Mouse (Mus musculus): ENCODE measurements at regions not wholly inside any gene's neighbourhood (a gene's known extent, or its start where the extent isn't known, plus 50 kb on each side); places are given as distances from the start of the nearest gene placed in this dataset.

DNA sequence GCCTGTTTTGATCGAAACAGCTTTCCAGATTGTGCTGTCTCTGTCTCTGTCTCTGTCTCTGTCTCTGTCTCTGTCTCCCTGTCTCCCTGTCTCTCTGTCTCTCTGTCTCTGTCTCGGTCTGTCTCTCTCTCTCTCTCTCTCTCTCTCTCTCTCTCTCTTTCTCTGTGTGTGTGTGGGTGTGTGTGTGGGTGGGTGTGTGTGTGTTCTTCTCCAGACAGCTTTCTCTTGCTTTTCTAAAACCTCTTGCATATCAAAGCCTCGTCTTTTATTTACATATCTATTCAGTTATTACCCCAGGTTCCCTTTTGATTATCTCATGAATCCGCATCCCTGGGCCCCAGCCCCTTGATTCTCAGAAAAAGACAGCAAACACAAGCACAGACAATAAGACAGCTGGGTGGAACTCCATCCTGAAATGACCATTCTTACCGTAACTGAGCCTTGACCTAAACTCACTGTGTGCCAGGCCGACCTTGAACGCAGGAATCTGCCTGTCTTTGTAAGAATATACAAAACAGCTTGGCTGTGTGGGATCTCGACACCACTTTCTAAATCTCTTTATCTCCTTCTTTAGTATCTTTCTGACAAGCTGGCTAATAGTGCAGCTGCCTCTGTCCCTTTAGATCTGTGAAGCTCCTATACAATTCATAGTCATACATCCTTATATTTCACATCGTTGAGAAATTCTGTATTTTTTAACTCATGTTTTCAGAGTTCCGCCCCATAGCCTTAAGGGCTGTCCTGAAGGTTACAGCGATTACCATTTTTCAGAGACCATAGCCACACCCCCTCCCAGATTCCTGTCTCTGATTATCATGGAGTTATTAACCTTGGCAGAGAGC, 141.3 kb downstream of the Rnd3 start:
- 53% methylated on average over 11 of the region's 11 CpGs for WGBS
- no peaks in the 10 kb centered on the region for H3K9me3 ChIP-seq (ENCODE audit: control insufficient read depth)
- TF ChIP-seq CTCF (IDR thresholded peaks at IDR 0.05; ENCODE audit: low read depth): no peak

DNA sequence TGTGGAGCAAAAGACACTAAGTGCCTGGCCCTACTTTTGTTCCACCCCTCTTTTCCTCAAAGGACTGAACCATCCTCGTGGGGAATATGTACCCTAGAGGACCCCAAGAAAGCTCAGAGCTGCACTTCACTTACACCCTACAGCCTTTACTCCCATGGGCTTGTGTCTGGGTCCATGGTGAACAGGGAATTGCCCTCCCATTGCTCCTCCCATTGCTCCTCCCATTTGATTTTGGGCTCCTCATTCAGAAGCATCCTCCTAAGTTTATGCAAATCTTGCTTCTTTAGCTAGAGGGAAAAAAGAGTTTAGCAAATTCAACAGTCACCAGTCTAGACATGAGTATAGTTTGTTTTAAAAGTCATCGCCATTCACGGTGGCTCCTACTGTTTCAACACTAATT, 142.1 kb downstream of the Rnd3 start:
- 73% methylated on average over 3 of the region's 3 CpGs for WGBS
- no peak overlapping the region for H3K4me2 ChIP-seq (replicated peaks; ENCODE audit: low read depth)
- no peak overlapping the region for H3K9ac ChIP-seq (ENCODE audit: low read depth, low read length)
- H3K4me3 ChIP-seq (ENCODE audit: low read depth, low read length): no peak overlapping the region
- no peaks in the 10 kb centered on the region for H3K9me3 ChIP-seq (ENCODE audit: control insufficient read depth)
- H3K36me3 ChIP-seq (ENCODE audit: control insufficient read depth, insufficient read depth): no peaks in the 10 kb centered on the region; the same call in 1 of the 2 replicates
- 0 out of 2 replicates have a peak, but pooled peaks cover 3% of the 10 kb centered on the region for H3K4me1 ChIP-seq (replicated peaks; ENCODE audit: control insufficient read depth, insufficient read depth, low read length)
- no peak overlapping the region for H3K27ac ChIP-seq (ENCODE audit: low read depth, low read length)
- H3K27me3 ChIP-seq (replicated peaks; ENCODE audit: control insufficient read depth, insufficient read depth, low read length): no peaks in the 10 kb centered on the region
- no peak for ATAC-seq
- no peak for TF ChIP-seq CTCF (IDR thresholded peaks at IDR 0.05; ENCODE audit: low read depth)

More for the DNA sequence above, 141.3 kb downstream of the Rnd3 start:
- H3K4me3 ChIP-seq (ENCODE audit: low read depth, low read length): no peak overlapping the region
- H3K9ac ChIP-seq (ENCODE audit: low read depth, low read length): no peak overlapping the region
- H3K27ac ChIP-seq (ENCODE audit: low read depth, low read length): no peak overlapping the region
- no peak for ATAC-seq
- no peaks in the 10 kb centered on the region; the same call in 1 of the 2 replicates for H3K36me3 ChIP-seq (ENCODE audit: control insufficient read depth, insufficient read depth)
- H3K4me2 ChIP-seq (replicated peaks; ENCODE audit: low read depth): no peak overlapping the region
- H3K4me1 ChIP-seq (replicated peaks; ENCODE audit: control insufficient read depth, insufficient read depth, low read length): 0 out of 2 replicates have a peak, but pooled peaks cover 3% of the 10 kb centered on the region
- no peaks in the 10 kb centered on the region for H3K27me3 ChIP-seq (replicated peaks; ENCODE audit: control insufficient read depth, insufficient read depth, low read length)

DNA sequence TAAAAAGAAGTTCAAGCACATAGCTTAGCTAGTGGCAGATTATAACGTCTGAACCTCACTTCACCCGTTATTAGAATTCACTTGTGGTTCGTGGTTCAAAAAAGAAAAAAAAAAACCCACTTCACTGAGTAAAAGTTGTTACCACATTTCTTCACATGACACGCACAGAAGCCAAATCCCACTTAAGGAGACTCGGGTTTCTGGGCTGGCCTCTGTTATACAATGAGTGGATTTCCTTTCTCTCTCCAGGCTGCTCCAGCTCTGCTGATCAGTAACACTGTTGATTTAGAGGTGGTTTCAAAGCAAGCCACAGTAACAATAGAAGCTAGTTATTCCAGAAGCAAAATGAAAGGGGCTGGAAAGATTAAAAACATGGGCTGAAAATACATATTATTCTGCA, 147.4 kb downstream of the Rnd3 start:
- WGBS: 69% methylated on average over 5 of the region's 5 CpGs
- no peak for ATAC-seq
- TF ChIP-seq CTCF (IDR thresholded peaks at IDR 0.05; ENCODE audit: low read depth): no peak

GRCm38 (mm10) chr2:50983883-50984410, 165.0 kb downstream of the Rnd3 start:
- Histone ChIP-seq H3K4me1 (replicated peaks; ENCODE audit: control insufficient read depth, insufficient read depth, low read length) (no peaks in the 10 kb centered on the region), H3K27me3 (replicated peaks; ENCODE audit: control insufficient read depth, insufficient read depth, low read length) (no peaks in the 10 kb centered on the region), H3K4me3 (ENCODE audit: low read depth, low read length) (no peak overlapping the region), H3K9me3 (ENCODE audit: control insufficient read depth) (no peaks in the 10 kb centered on the region), H3K36me3 (ENCODE audit: control insufficient read depth, insufficient read depth) (no peaks in the 10 kb centered on the region), H3K27ac (ENCODE audit: low read depth, low read length) (no peak overlapping the region), H3K9ac (ENCODE audit: low read depth, low read length) (no peak overlapping the region), H3K4me2 (replicated peaks; ENCODE audit: low read depth) (no peak overlapping the region)
- no peak for ATAC-seq
- no peak for TF ChIP-seq CTCF (IDR thresholded peaks at IDR 0.05; ENCODE audit: low read depth)
- 70% methylated on average over 2 of the region's 2 CpGs for WGBS

More for the DNA sequence above, 147.4 kb downstream of the Rnd3 start:
- Histone ChIP-seq H3K27me3 (replicated peaks; ENCODE audit: control insufficient read depth, insufficient read depth, low read length) (no peaks in the 10 kb centered on the region), H3K9ac (ENCODE audit: low read depth, low read length) (no peak overlapping the region), H3K4me3 (ENCODE audit: low read depth, low read length) (no peak overlapping the region), H3K9me3 (ENCODE audit: control insufficient read depth) (no peaks in the 10 kb centered on the region), H3K27ac (ENCODE audit: low read depth, low read length) (no peak overlapping the region), H3K4me1 (replicated peaks; ENCODE audit: control insufficient read depth, insufficient read depth, low read length) (no peaks in the 10 kb centered on the region), H3K4me2 (replicated peaks; ENCODE audit: low read depth) (no peak overlapping the region), H3K36me3 (ENCODE audit: control insufficient read depth, insufficient read depth) (no peaks in the 10 kb centered on the region)

DNA sequence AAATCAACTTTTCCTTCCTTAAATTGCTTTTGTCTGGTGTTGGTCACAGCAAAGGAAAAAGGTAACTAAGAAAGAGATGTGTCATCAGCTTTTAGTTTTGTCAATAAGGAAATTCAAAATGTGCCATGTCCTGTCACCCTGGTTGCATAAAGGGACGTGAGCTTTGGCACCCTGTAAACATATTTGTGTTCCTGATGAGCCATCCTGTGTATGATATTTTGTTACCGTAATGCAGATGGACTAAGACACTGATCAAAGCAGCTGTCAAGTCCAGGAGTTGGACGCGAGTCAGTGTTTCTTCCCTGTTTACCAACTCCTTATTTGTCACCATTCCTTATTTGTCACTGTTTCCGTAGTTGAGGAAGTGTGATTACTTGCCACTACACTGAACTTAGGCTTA, 166.3 kb downstream of the Rnd3 start:
- no peak overlapping the region for H3K9ac ChIP-seq (ENCODE audit: low read depth, low read length)
- no peak overlapping the region for H3K4me2 ChIP-seq (replicated peaks; ENCODE audit: low read depth)
- ATAC-seq: no peak
- no peak overlapping the region for H3K4me3 ChIP-seq (ENCODE audit: low read depth, low read length)
- H3K9me3 ChIP-seq (ENCODE audit: control insufficient read depth): no peaks in the 10 kb centered on the region
- no peaks in the 10 kb centered on the region for H3K4me1 ChIP-seq (replicated peaks; ENCODE audit: control insufficient read depth, insufficient read depth, low read length)
- WGBS: 75% methylated on average over 5 of the region's 5 CpGs
- no peak overlapping the region for H3K27ac ChIP-seq (ENCODE audit: low read depth, low read length)
- no peaks in the 10 kb centered on the region for H3K27me3 ChIP-seq (replicated peaks; ENCODE audit: control insufficient read depth, insufficient read depth, low read length)
- no peaks in the 10 kb centered on the region for H3K36me3 ChIP-seq (ENCODE audit: control insufficient read depth, insufficient read depth)
- TF ChIP-seq CTCF (IDR thresholded peaks at IDR 0.05; ENCODE audit: low read depth): no peak

DNA sequence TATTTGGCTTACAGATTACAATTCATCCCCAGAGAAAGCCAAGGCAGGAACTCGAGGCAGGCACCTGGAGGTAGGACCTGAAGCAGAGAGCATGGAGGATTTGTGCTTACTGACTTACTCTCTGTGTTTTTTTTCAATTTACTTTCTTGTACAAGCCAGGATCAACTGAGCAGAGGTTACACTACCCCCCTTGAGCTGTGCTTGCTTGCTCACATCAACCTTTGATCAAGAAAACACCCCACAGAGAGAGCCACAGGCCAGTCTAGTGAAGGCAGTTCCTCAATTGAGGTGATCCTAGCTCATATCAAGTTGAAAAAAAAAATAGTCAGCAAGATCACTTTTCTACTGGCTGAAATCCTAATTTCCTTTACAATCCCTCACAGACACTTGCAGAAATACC, 170.6 kb downstream of the Rnd3 start:
- no peak overlapping the region for H3K27ac ChIP-seq (ENCODE audit: low read depth, low read length)
- no peaks in the 10 kb centered on the region for H3K4me1 ChIP-seq (replicated peaks; ENCODE audit: control insufficient read depth, insufficient read depth, low read length)
- no peaks in the 10 kb centered on the region for H3K27me3 ChIP-seq (replicated peaks; ENCODE audit: control insufficient read depth, insufficient read depth, low read length)
- H3K9ac ChIP-seq (ENCODE audit: low read depth, low read length): no peak overlapping the region
- TF ChIP-seq CTCF (IDR thresholded peaks at IDR 0.05; ENCODE audit: low read depth): no peak
- ATAC-seq: no peak
- no peak overlapping the region for H3K4me2 ChIP-seq (replicated peaks; ENCODE audit: low read depth)
- 58% methylated on average over 1 of the region's 1 CpGs for WGBS
- H3K36me3 ChIP-seq (ENCODE audit: control insufficient read depth, insufficient read depth): no peaks in the 10 kb centered on the region
- no peak overlapping the region for H3K4me3 ChIP-seq (ENCODE audit: low read depth, low read length)
- no peaks in the 10 kb centered on the region for H3K9me3 ChIP-seq (ENCODE audit: control insufficient read depth)
